Mouse (Mus musculus): ENCODE results near the gene Oit1. TPM values are rescaled to one million over a fixed set of nuclear protein-coding genes. Genes with fewer than 3 reads are reported as not detected.
A peak's percentile ranks its signal among the peaks of the same experiment; 100 is the strongest.

The Oit1 gene
- polyA plus RNA-seq, 1 experiment from 2014 or later: not detected

GRCm38 (mm10) chr14:8348927-8349326 is 29.6 kb downstream of the Oit1 start:
- Histone ChIP-seq H3K4me1 (replicated peaks; ENCODE audit: control insufficient read depth, insufficient read depth, low read length) (no peaks in the 10 kb centered on the region), H3K4me3 (ENCODE audit: low read depth, low read length) (no peak overlapping the region), H3K27ac (ENCODE audit: low read depth, low read length) (no peak overlapping the region), H3K9ac (ENCODE audit: low read depth, low read length) (no peak overlapping the region), H3K4me2 (no peak overlapping the region), H3K9me3 (ENCODE audit: control insufficient read depth, low read length) (no peaks in the 10 kb centered on the region), H3K36me3 (ENCODE audit: control insufficient read depth, insufficient read depth, low read length) (no peaks in the 10 kb centered on the region), H3K27me3 (replicated peaks; ENCODE audit: control insufficient read depth, insufficient read depth, low read length) (no peaks in the 10 kb centered on the region)
- DNase-seq (ENCODE audit: low spot score) (no peak), ATAC-seq (replicated peaks; ENCODE audit: low FRiP score) (no peak)
- WGBS: 60% methylated on average over 9 of the region's 9 CpGs

- 21% methylated on average over 7 of the region's 7 CpGs for WGBS
- no peak overlapping the region for H3K4me3 ChIP-seq (ENCODE audit: low read depth, low read length)
- no peak overlapping the region for H3K9ac ChIP-seq (ENCODE audit: low read depth, low read length)
- no peaks in the 10 kb centered on the region for H3K27me3 ChIP-seq (replicated peaks; ENCODE audit: control insufficient read depth, insufficient read depth, low read length)
- no peak overlapping the region for H3K27ac ChIP-seq (ENCODE audit: low read depth, low read length)
- H3K9me3 ChIP-seq (ENCODE audit: control insufficient read depth, low read length): no peaks in the 10 kb centered on the region
- H3K4me1 ChIP-seq (replicated peaks; ENCODE audit: control insufficient read depth, insufficient read depth, low read length): no peaks in the 10 kb centered on the region
- H3K4me2 ChIP-seq: no peak overlapping the region
- no peaks in the 10 kb centered on the region for H3K36me3 ChIP-seq (ENCODE audit: control insufficient read depth, insufficient read depth, low read length)
- peak; percentile 16; the same call in 1 of the 2 replicates for ATAC-seq (replicated peaks; ENCODE audit: low FRiP score)
- DNase-seq (ENCODE audit: low spot score): peak; percentile 70
Observed at GRCm38 (mm10) chr14:8346255-8346997, 32.1 kb downstream of the Oit1 start.

- H3K4me2 ChIP-seq: no peak overlapping the region
- H3K36me3 ChIP-seq (ENCODE audit: control insufficient read depth, insufficient read depth, low read length): no peaks in the 10 kb centered on the region
- H3K4me3 ChIP-seq (ENCODE audit: low read depth, low read length): no peak overlapping the region
- no peaks in the 10 kb centered on the region for H3K9me3 ChIP-seq (ENCODE audit: control insufficient read depth, low read length)
- H3K27ac ChIP-seq (ENCODE audit: low read depth, low read length): no peak overlapping the region
- ATAC-seq (replicated peaks; ENCODE audit: low FRiP score) (no peak), DNase-seq (ENCODE audit: low spot score) (no peak)
- H3K9ac ChIP-seq (ENCODE audit: low read depth, low read length): no peak overlapping the region
- 75% methylated on average over 4 of the region's 4 CpGs for WGBS
- no peaks in the 10 kb centered on the region for H3K27me3 ChIP-seq (replicated peaks; ENCODE audit: control insufficient read depth, insufficient read depth, low read length)
- no peaks in the 10 kb centered on the region for H3K4me1 ChIP-seq (replicated peaks; ENCODE audit: control insufficient read depth, insufficient read depth, low read length)
Observed at GRCm38 (mm10) chr14:8345566-8345965, 33.0 kb downstream of the Oit1 start.

GRCm38 (mm10) chr14:8342509-8343106 is 35.9 kb downstream of the Oit1 start:
- no peaks in the 10 kb centered on the region for H3K4me1 ChIP-seq (replicated peaks; ENCODE audit: control insufficient read depth, insufficient read depth, low read length)
- DNase-seq (ENCODE audit: low spot score) (no peak), ATAC-seq (replicated peaks; ENCODE audit: low FRiP score) (no peak)
- no peaks in the 10 kb centered on the region for H3K27me3 ChIP-seq (replicated peaks; ENCODE audit: control insufficient read depth, insufficient read depth, low read length)
- WGBS: 70% methylated on average over 5 of the region's 5 CpGs
- H3K36me3 ChIP-seq (ENCODE audit: control insufficient read depth, insufficient read depth, low read length): no peaks in the 10 kb centered on the region
- H3K9me3 ChIP-seq (ENCODE audit: control insufficient read depth, low read length): no peaks in the 10 kb centered on the region
- H3K4me3 ChIP-seq (ENCODE audit: low read depth, low read length): no peak overlapping the region
- H3K4me2 ChIP-seq: no peak overlapping the region
- H3K9ac ChIP-seq (ENCODE audit: low read depth, low read length): no peak overlapping the region
- no peak overlapping the region for H3K27ac ChIP-seq (ENCODE audit: low read depth, low read length)

GRCm38 (mm10) chr14:8340226-8340625 is 38.3 kb downstream of the Oit1 start:
- Histone ChIP-seq H3K36me3 (ENCODE audit: control insufficient read depth, insufficient read depth, low read length) (no peaks in the 10 kb centered on the region), H3K27me3 (replicated peaks; ENCODE audit: control insufficient read depth, insufficient read depth, low read length) (no peaks in the 10 kb centered on the region), H3K4me1 (replicated peaks; ENCODE audit: control insufficient read depth, insufficient read depth, low read length) (no peaks in the 10 kb centered on the region), H3K9ac (ENCODE audit: low read depth, low read length) (no peak overlapping the region), H3K9me3 (ENCODE audit: control insufficient read depth, low read length) (no peaks in the 10 kb centered on the region), H3K4me2 (no peak overlapping the region), H3K4me3 (ENCODE audit: low read depth, low read length) (no peak overlapping the region), H3K27ac (ENCODE audit: low read depth, low read length) (no peak overlapping the region)
- no peak for ATAC-seq (replicated peaks; ENCODE audit: low FRiP score)
- DNase-seq (ENCODE audit: low spot score): no peak
- 59% methylated on average over 4 of the region's 4 CpGs for WGBS

- H3K27ac ChIP-seq (ENCODE audit: low read depth, low read length): no peak overlapping the region
- ATAC-seq (replicated peaks; ENCODE audit: low FRiP score): no peak
- 54% methylated on average over 10 of the region's 10 CpGs for WGBS
Observed at GRCm38 (mm10) chr14:8335947-8336346, 42.6 kb downstream of the Oit1 start.

GRCm38 (mm10) chr14:8334511-8334910 is 44.0 kb downstream of the Oit1 start:
- H3K36me3 ChIP-seq (ENCODE audit: control insufficient read depth, insufficient read depth, low read length): no peaks in the 10 kb centered on the region
- H3K27ac ChIP-seq (ENCODE audit: low read depth, low read length): no peak overlapping the region
- H3K4me3 ChIP-seq (ENCODE audit: low read depth, low read length): no peak overlapping the region
- no peaks in the 10 kb centered on the region for H3K9me3 ChIP-seq (ENCODE audit: control insufficient read depth, low read length)
- no peaks in the 10 kb centered on the region for H3K27me3 ChIP-seq (replicated peaks; ENCODE audit: control insufficient read depth, insufficient read depth, low read length)
- ATAC-seq (replicated peaks; ENCODE audit: low FRiP score) (no peak), DNase-seq (ENCODE audit: low spot score) (no peak)
- no peak overlapping the region for H3K9ac ChIP-seq (ENCODE audit: low read depth, low read length)
- H3K4me2 ChIP-seq: no peak overlapping the region
- WGBS: 71% methylated on average over 3 of the region's 3 CpGs
- H3K4me1 ChIP-seq (replicated peaks; ENCODE audit: control insufficient read depth, insufficient read depth, low read length): no peaks in the 10 kb centered on the region

More at GRCm38 (mm10) chr14:8335947-8336346, 42.6 kb downstream of the Oit1 start:
- Histone ChIP-seq H3K36me3 (ENCODE audit: control insufficient read depth, insufficient read depth, low read length) (no peaks in the 10 kb centered on the region), H3K4me2 (no peak overlapping the region), H3K4me1 (replicated peaks; ENCODE audit: control insufficient read depth, insufficient read depth, low read length) (no peaks in the 10 kb centered on the region), H3K9me3 (ENCODE audit: control insufficient read depth, low read length) (no peaks in the 10 kb centered on the region), H3K9ac (ENCODE audit: low read depth, low read length) (no peak overlapping the region), H3K27me3 (replicated peaks; ENCODE audit: control insufficient read depth, insufficient read depth, low read length) (no peaks in the 10 kb centered on the region), H3K4me3 (ENCODE audit: low read depth, low read length) (no peak overlapping the region)
- no peak for DNase-seq (ENCODE audit: low spot score)

GRCm38 (mm10) chr14:8332314-8333252 is 46.0 kb downstream of the Oit1 start:
- ATAC-seq (replicated peaks; ENCODE audit: low FRiP score) (no peak), DNase-seq (ENCODE audit: low spot score) (no peak)
- Histone ChIP-seq H3K36me3 (ENCODE audit: control insufficient read depth, insufficient read depth, low read length) (no peaks in the 10 kb centered on the region), H3K4me2 (no peak overlapping the region), H3K4me3 (ENCODE audit: low read depth, low read length) (no peak overlapping the region), H3K4me1 (replicated peaks; ENCODE audit: control insufficient read depth, insufficient read depth, low read length) (no peaks in the 10 kb centered on the region), H3K9me3 (ENCODE audit: control insufficient read depth, low read length) (no peaks in the 10 kb centered on the region), H3K9ac (ENCODE audit: low read depth, low read length) (no peak overlapping the region), H3K27me3 (replicated peaks; ENCODE audit: control insufficient read depth, insufficient read depth, low read length) (no peaks in the 10 kb centered on the region), H3K27ac (ENCODE audit: low read depth, low read length) (no peak overlapping the region)
- WGBS: 78% methylated on average over 11 of the region's 11 CpGs
